Mouse (Mus musculus) B cell, adult 67 days (primary cell): ENCODE results near the gene Ranbp9. TPM values are rescaled to one million over a fixed set of nuclear protein-coding genes. Genes with fewer than 3 reads are reported as not detected.

Source experiments
- total RNA-seq, 2 experiments: library from RNA; stranded (reverse); gene quantifications; 4 replicates each; pipeline ENCODE4 v1.2.4; 2023

The Ranbp9 gene
- 10 to 100 TPM; 67.9 to 76.9 TPM for total RNA-seq

GRCm38 (mm10) chr13:43480957-43481858 lies at the start of gene Ranbp9:
Gene Ranbp9 (minus strand): TSS chr13:43481282.

GRCm38 (mm10) chr13:43398297-43399080 lies 82.6 kb downstream of the Ranbp9 start, which contains the start of gene Nol7:
Gene Nol7 (plus strand): TSS chr13:43398390.

DNA sequence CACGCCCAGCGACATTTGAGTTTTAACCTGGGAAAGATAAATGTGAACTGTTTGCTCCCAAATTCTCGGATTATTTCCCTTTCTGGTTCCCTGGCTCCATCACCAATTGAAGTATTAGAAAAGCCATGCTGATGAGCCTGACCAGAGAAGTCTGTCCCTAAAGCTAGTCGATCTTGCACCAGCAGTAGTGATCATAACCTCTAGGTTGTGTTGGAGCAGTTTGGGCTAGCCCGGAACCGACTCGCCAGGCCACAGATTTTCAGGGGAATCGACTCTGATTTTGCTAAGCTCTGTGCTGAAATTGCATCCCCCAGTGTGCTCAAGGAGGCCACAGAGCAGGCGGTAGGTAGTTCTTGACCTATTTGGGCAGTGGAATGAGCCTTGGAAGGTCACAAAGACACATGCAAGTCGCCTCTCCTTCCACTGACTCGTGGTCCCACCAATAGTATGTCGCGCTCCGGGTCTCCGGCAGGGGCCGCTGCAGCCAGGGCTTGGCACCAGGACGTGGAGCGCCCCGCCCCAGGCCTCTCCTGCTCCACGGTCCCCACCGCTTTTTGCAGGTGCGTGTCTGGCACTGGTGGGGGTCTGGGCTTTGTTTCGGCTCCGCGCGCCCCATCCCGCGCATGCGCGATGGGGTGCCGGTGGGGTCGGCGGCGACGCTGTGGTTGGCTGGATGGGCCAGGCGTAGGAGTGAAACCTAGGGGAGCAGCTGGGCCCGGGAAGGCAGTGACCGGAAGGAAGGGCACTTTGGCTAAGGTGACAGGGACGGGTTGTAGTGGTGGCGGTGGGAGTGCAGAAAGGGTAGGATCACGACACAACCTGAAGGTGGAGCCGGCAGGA lies 115.9 kb downstream of the Ranbp9 start, which contains the start of gene Sirt5:
Sirt5 (plus strand) TSS at position 512 of the 840 bp plus-strand sequence.

Other genes starting within 250 kb of the Ranbp9 start
- gene Gfod1, start 177.1 kb downstream of the Ranbp9 start, total RNA-seq: 10 to 100 TPM; 13.8 to 16.0 TPM
- 1 to 10 TPM; 6.9 to 8.5 TPM for gene Sirt5, start 115.8 kb downstream of the Ranbp9 start, total RNA-seq
- gene Nol7, start 82.9 kb downstream of the Ranbp9 start, total RNA-seq: 100 to 1,000 TPM; 168 to 197 TPM
- 10 to 100 TPM; 27.9 to 29.5 TPM for gene Mcur1, start 78.9 kb upstream of the Ranbp9 start, total RNA-seq
- not detected for gene Rnf182, start 134.4 kb upstream of the Ranbp9 start, total RNA-seq